Mouse (Mus musculus) gastrocnemius, adult 18-20 months (tissue): ENCODE data around the gene Clmn. TPM values are rescaled to one million over a fixed set of nuclear protein-coding genes. Genes with fewer than 3 reads are reported as not detected.
A peak's percentile ranks its signal among the peaks of the same experiment; 100 is the strongest.
"Not testable (repeated sequence)": the region's sequence is repeated elsewhere in the genome, so short reads cannot be mapped to it uniquely, and the experiment has no call there.

Experiments used
- DNase-seq: peaks from one replicate; pipeline ENCODE4 v3.0.0; 2021; ENCODE audit warnings: low spot score
- total RNA-seq, 2 experiments: library from RNA; stranded (reverse); gene quantifications; 2 replicates each; pipeline ENCODE4 v1.2.3; 2021

The Clmn gene
- total RNA-seq, 2 experiments from 2014 or later: 1.6 to 2.4 TPM

GRCm38 (mm10) chr12:104838987-104839386 lies 25.9 kb downstream of the Clmn start:
- no peak for DNase-seq

GRCm38 (mm10) chr12:104838462-104838861 lies 26.4 kb downstream of the Clmn start:
- no peak for DNase-seq

- no peak for DNase-seq
Observed at GRCm38 (mm10) chr12:104837957-104838401, 26.9 kb downstream of the Clmn start.

- peak; percentile 54 for DNase-seq
Observed at GRCm38 (mm10) chr12:104837111-104837837, 27.6 kb downstream of the Clmn start.

DNA sequence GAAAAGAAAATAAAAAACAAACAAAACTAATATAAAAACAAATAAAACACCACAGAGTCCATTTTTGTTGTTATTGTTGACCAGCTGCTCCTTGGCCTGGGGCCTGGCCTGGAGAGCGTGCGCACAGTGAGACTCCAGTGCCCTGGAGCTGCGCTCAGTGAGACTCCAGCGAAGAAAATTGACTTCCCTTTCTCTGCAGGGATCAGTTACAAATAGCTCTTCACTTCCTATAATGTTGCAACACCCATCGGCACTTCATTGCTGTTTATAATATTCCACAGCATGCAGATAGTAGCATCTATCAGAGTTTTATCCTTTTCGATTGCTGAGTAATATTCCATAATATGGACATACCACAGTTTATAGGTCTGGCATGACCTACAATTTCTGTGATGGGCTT lies 28.6 kb downstream of the Clmn start:
- DNase-seq: no peak

GRCm38 (mm10) chr12:104835369-104836094 lies 29.3 kb downstream of the Clmn start:
- DNase-seq: no peak

- DNase-seq: no peak
Observed at GRCm38 (mm10) chr12:104834772-104835171, 30.1 kb downstream of the Clmn start.

DNA sequence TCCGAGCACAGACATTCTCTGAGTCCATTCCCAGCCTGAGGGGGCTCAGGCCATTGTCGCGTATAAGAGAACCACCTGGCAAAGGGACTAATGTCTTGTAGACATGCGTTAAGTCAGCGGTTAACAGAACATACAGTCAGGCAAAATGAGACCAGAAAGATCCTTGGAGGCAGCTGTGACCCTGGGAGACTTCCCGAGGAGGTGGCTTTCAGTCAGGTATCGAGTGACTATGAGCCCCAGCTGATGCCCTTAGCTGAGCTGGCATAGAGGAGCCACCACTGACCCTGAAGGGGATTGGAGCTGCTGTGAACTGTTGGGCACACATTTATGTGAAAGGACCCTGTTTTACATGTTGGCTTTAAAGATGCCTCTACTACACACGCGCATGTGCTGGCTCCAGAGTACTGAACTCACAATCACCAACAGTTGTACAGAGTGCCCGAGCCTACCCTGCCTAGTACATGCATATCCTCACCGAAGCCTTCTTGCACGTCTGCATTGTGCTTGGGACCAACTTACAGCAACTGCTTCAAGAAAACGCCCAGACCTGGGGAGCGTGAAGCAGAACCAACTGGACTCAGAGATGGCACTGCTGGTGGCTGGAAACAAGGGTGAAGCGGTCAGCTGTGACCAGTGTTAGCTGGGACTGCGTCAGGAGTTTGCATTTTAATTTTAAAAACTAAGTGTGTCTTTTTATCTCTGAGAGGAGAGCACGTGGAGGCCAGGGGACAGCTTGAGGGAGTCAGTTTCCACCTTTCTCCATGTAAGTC lies 34.0 kb downstream of the Clmn start:
- no peak for DNase-seq

GRCm38 (mm10) chr12:104830283-104830639 lies 34.6 kb downstream of the Clmn start:
- no peak for DNase-seq

DNA sequence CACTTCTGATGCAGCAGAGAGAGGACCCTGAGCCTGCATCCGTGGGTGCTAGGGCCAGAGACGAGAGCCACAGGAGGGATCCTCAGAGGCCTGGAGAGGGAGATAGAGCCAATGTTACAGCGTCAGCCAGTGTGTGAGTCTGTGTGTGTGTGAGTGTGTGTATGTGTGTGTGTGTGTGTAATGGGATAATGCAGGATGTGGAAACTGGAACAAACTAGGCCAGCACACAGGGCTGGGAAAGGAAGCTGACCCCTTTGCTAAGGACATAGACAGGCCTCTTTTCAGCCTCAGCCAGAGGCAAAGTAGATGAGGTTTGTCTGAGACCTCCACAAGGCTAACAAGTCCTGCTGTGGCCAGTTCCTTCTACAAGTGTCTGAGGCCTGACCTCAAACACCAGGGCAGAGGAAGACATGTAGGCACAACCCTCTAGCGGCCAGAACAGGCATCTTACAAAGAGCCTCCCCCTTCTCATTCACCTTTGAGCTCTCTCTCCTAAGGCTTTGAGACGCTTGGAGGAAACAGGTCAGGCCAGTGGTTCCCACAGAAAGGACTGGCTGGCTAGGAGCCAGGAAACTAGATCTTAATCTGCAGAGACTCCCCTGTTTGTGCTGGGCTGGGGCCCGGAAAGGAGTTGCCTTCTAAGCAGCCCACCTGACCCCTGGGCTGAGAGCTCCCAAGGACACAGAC lies 35.1 kb downstream of the Clmn start:
- peak; percentile 70 for DNase-seq

DNA sequence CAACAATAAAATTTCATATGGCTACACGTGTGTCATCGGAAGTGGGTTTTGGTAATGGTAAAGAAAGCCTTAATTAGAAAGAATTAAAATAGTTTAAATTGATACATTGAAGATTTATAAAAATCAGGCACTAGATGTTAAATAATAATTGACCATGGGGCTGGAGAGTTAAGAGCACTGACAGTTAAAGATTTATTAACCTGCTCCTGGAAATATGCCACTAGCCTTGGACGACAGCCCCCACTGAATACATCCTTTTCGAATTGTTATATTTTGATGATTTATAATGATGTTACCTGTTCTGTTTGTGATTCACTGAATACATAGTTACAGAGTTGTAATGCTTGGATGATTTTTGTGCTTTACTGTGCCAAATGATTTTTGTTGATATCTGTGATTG lies 35.9 kb downstream of the Clmn start:
- DNase-seq: not testable (repeated sequence)

DNA sequence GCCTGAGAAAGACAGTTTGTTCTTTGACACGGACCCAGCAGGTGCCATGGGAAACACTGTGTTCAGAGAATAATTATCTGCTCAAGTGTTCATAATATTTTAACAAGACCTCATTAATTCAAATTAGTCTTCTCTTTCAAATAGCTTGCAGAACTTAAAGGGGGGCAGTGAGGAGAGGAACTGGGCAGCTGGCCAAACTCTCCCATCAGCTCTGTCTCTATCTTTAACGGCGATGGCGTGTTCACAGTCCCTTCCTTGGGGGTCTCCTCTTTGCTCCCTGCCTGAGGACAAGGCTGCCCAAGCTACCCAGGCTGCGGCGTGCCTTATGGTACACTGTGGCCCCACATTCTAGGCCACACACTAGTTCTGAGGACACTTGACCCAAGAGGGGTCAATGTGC lies 37.2 kb downstream of the Clmn start:
- DNase-seq: no peak

DNA sequence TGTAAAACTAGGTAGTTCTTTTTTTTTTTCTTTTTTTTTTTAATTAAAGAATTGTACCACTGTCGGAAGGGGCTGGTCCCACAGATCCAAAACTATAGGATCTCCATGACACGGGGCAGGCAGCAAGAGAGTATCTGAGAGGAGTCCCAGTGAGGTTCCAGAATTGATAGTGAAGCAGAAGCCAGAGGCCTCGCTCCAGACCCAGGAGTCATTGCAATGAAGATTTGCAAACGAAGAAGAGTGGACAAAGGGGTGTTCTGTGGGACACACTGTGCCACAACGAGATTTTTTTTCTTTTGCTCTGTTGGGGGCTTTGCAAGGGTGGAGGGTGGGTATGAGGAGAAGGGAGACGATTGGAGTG lies 40.0 kb downstream of the Clmn start:
- no peak for DNase-seq

DNA sequence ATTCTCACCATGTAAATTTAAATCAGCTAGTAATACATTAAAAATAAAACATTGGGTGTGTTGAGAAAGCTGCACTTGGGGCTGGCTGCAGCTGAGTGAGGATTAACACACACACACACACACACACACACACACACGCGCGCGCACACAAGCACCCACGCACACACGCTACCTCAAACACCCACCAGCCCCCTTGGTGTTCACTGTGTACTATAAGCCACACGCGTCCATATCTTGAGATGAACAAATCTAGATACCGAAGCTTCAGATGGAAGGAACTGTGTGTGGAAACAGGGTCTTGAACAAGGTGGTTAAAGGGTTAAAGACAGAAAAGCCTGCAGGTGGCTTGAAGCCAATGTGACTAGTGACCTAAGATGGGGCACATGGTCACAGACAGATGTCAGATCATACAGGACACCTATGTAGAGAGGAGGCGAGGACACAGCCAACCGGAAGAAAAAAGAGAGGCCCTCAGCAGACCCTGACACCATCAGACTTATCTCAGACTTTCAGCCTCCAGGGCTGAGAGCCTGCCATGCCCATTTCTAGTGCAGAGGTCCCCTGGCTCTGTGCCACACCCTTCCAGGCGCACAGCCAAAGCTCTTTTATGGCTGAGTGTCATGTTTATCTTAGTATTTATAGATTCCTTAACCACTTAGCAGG lies 40.5 kb downstream of the Clmn start:
- peak; percentile 84 for DNase-seq

GRCm38 (mm10) chr12:104823722-104824121 lies 41.2 kb downstream of the Clmn start:
- no peak for DNase-seq

DNA sequence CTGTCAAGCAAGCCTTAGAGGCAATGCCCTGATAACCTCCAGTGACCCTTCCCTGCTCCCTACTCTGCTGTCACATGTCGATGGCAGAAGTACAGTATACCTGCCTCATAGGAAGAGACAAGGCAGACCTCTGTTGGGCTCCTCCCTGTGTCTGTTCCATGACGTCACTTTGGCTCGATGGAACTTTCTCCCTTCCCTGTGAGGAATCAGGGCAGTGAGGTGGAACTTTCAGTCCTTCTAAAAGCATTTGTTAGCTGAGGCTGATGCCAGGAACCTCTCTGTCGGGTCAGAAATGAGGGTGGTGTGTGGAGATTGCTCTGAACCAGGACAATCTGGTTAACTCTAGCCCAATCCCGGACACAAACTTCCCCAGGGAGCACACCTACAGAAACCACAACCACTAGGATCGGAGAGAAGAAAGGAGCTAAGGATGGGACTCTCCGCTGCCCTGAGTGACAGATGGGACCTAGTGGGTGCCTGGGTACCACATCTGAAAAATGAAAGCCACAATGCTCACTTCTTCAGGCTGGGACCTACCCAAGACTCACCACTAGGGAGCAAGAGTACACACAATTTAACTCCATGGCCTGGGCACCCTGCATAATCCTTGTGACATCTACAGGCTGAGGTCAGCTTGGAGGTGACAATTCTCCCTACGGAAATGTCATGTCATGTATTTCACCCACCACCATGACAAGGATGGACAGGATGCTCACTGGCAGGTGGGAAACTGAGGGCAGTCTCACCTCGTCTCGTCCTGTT lies 41.9 kb downstream of the Clmn start:
- no peak for DNase-seq

DNA sequence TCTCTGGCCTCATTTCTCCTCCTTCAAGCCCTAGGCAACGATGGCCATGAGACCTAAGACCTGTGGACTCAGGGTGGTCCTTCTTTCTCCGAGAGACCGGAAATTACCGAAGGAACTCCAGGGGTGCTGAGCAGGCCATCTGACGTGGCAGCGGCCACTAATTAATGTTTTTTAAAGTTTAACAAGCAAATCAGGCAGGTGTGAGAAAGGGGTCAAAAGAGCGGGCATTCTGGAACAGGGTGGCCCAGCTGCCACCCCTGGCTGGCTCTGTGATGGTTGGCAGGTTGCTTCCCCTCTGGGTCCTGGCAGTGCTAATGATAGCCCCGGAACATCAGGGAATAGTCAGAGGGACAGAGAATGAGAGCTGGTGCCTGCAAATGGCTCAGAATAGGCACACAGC lies 42.7 kb downstream of the Clmn start:
- DNase-seq: peak; percentile 30

GRCm38 (mm10) chr12:104820061-104820460 lies 44.8 kb downstream of the Clmn start:
- no peak for DNase-seq

DNA sequence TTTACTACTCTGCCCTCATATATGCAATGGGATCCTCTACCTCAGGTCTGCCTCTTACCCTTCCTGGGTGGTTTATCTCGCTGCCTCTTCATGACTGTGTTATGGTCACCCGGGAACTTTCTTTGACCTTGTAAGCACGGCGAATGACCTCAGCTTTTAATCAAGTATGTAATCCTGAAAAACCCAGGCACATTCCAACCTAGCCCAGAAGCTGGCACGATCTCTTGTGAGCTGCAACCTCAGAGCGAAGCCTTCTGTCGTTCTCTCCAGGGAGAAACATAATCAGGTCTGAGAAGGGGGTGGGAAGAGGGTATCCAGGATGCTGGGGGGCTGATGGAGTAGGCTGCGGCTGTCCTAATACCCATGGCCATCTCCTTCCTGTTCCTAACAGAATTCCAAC lies 45.8 kb downstream of the Clmn start:
- DNase-seq: no peak

GRCm38 (mm10) chr12:104818057-104818456 lies 46.8 kb downstream of the Clmn start:
- DNase-seq: no peak
